Mouse (Mus musculus): Measurements from ENCODE around the gene Cmbl. TPM values are rescaled to one million over a fixed set of nuclear protein-coding genes. Genes with fewer than 3 reads are reported as not detected.

The Cmbl gene
- polyA plus RNA-seq, 1 experiment from 2014 or later: 17.3 TPM

- Histone ChIP-seq H3K27ac (no peak overlapping the region), H3K9me3 (no peaks in the 10 kb centered on the region), H3K4me1 (peaks cover 9% of the 10 kb centered on the region; the same call in 1 of the 2 replicates), H3K36me3 (no peaks in the 10 kb centered on the region), H3K9ac (no peak overlapping the region), H3K4me2 (no peak overlapping the region), H3K4me3 (replicated peaks) (no peak overlapping the region), H3K27me3 (replicated peaks) (no peaks in the 10 kb centered on the region)
- WGBS: 80% methylated on average over 2 of the region's 2 CpGs
- ATAC-seq (ENCODE audit: insufficient read depth, low FRiP score, low read depth): no peak
Measured at GRCm38 (mm10) chr15:31533529-31533928, 31.7 kb upstream of the Cmbl start.

- ATAC-seq (ENCODE audit: insufficient read depth, low FRiP score, low read depth): no peak
- Histone ChIP-seq H3K36me3 (no peaks in the 10 kb centered on the region), H3K4me2 (no peak overlapping the region), H3K9me3 (no peaks in the 10 kb centered on the region), H3K27ac (no peak overlapping the region), H3K27me3 (replicated peaks) (no peaks in the 10 kb centered on the region), H3K4me1 (0 out of 2 replicates have a peak, but pooled peaks cover 5% of the 10 kb centered on the region), H3K9ac (no peak overlapping the region), H3K4me3 (replicated peaks) (no peak overlapping the region)
- WGBS: 84% methylated on average over 7 of the region's 7 CpGs
Measured at GRCm38 (mm10) chr15:31534421-31535258, 30.5 kb upstream of the Cmbl start.

GRCm38 (mm10) chr15:31535259-31535855 lies 29.8 kb upstream of the Cmbl start:
- 30% methylated on average over 8 of the region's 8 CpGs for WGBS
- 0 out of 2 replicates have a peak, but pooled peaks cover 10% of the 10 kb centered on the region for H3K4me1 ChIP-seq
- no peak for ATAC-seq (ENCODE audit: insufficient read depth, low FRiP score, low read depth)
- no peak overlapping the region for H3K27ac ChIP-seq
- no peak overlapping the region for H3K9ac ChIP-seq
- H3K9me3 ChIP-seq: no peaks in the 10 kb centered on the region
- no peaks in the 10 kb centered on the region for H3K27me3 ChIP-seq (replicated peaks)
- no peak overlapping the region for H3K4me2 ChIP-seq
- no peak overlapping the region for H3K4me3 ChIP-seq (replicated peaks)
- no peaks in the 10 kb centered on the region for H3K36me3 ChIP-seq

DNA sequence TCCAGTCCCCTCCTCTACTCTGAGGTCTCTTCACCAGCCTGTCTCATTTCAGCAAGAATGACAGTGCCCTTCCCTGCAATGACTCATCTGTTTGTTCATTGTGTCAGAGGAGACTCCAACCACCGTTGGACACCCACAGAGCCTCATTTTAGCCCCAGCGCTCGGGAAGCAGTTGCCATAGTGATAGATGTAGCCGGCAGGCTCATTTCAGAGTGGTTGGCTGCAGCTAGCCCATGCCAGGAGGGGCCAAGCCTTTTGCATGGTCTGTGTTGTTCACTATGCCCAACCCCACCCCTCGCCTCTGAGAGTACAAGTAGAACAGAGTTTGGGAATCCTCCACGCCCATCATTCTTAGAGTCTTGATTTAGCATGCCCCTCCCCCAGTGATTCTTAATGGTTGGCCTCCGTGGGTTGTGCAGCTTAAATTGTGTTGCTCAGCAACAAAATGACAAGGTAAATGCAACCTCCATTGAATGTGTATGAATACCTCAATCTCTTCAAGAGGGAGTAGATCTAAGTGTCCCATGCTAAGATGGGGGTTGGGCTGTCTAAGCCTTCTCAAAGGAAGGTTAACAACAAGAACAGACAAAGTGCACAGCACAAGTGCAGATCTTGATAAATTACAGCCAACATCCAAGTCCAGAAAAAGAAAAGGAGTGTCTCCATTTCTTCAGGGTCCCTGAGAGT lies 29.0 kb upstream of the Cmbl start:
- Histone ChIP-seq H3K9ac (no peak overlapping the region), H3K27me3 (replicated peaks) (no peaks in the 10 kb centered on the region), H3K36me3 (no peaks in the 10 kb centered on the region), H3K9me3 (no peaks in the 10 kb centered on the region), H3K27ac (no peak overlapping the region), H3K4me2 (no peak overlapping the region), H3K4me1 (0 out of 2 replicates have a peak, but pooled peaks cover 10% of the 10 kb centered on the region), H3K4me3 (replicated peaks) (no peak overlapping the region)
- 20% methylated on average over 7 of the region's 7 CpGs for WGBS
- ATAC-seq (ENCODE audit: insufficient read depth, low FRiP score, low read depth): no peak

DNA sequence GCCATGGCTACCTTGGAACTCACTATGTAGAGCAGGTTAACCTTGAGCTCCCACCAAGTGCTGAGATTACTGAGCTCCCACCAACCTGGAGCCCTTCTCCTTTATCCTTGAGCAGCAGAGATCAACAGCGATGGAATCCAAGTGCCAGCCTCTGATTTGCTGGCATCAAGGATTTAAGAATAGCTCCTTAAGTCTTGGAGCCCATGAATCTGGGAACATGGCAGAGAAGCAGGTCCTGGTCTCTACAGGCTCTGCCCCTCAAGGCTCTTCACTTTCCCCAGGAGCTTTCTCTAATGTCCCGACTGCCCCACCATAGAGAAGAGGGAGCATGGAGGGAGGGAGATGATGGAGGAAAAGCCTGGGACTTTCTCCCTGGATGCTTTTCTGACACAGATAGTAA lies 27.5 kb upstream of the Cmbl start:
- H3K27ac ChIP-seq: no peak overlapping the region
- H3K36me3 ChIP-seq: no peaks in the 10 kb centered on the region
- H3K4me3 ChIP-seq (replicated peaks): no peak overlapping the region
- no peaks in the 10 kb centered on the region for H3K27me3 ChIP-seq (replicated peaks)
- H3K4me2 ChIP-seq: no peak overlapping the region
- ATAC-seq (ENCODE audit: insufficient read depth, low FRiP score, low read depth): no peak
- H3K9ac ChIP-seq: no peak overlapping the region
- no peaks in the 10 kb centered on the region for H3K9me3 ChIP-seq
- WGBS: 95% methylated on average over 2 of the region's 2 CpGs
- H3K4me1 ChIP-seq: peaks cover 16% of the 10 kb centered on the region; the same call in 1 of the 2 replicates

DNA sequence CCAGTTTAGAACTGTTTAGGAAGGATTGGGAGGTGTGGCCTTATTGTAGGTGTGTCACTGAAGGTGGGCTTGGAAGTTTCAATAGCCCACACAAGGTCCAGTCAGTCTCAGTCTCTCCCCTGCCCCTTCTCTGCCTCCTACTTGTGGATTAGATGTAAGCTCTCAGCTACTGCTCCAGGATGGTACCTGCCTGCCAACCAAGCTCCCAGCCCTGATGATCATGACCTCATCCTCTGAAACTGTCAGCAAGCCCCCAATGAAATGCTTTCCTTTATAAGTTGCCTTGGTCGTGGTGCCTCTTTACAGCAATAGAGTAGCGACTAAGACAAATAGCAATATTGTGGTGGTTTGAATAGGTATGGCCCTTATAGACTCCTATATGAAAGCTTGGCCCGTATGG lies 26.8 kb upstream of the Cmbl start:
- H3K27ac ChIP-seq: no peak overlapping the region
- H3K36me3 ChIP-seq: no peaks in the 10 kb centered on the region
- no peaks in the 10 kb centered on the region for H3K27me3 ChIP-seq (replicated peaks)
- no peak overlapping the region for H3K4me3 ChIP-seq (replicated peaks)
- no peak overlapping the region for H3K9ac ChIP-seq
- H3K4me2 ChIP-seq: no peak overlapping the region
- 88% methylated on average over 3 of the region's 3 CpGs for WGBS
- H3K4me1 ChIP-seq: peaks cover 19% of the 10 kb centered on the region
- H3K9me3 ChIP-seq: no peaks in the 10 kb centered on the region
- ATAC-seq (ENCODE audit: insufficient read depth, low FRiP score, low read depth): no peak

- 0 out of 2 replicates have a peak, but pooled peaks have one; percentile 56 for ATAC-seq (ENCODE audit: insufficient read depth, low FRiP score, low read depth)
- 46% methylated on average over 9 of the region's 9 CpGs for WGBS
- Histone ChIP-seq H3K9me3 (no peaks in the 10 kb centered on the region), H3K36me3 (no peaks in the 10 kb centered on the region), H3K4me2 (no peak overlapping the region), H3K27ac (peak overlapping the region; percentile 31; the same call in 1 of the 2 replicates), H3K4me1 (peaks cover 19% of the 10 kb centered on the region), H3K4me3 (replicated peaks) (no peak overlapping the region), H3K27me3 (replicated peaks) (no peaks in the 10 kb centered on the region), H3K9ac (no peak overlapping the region)
Measured at GRCm38 (mm10) chr15:31539643-31540512, 25.3 kb upstream of the Cmbl start.

- no peak overlapping the region for H3K4me2 ChIP-seq
- no peak overlapping the region for H3K9ac ChIP-seq
- WGBS: 44% methylated on average over 1 of the region's 1 CpGs
- H3K9me3 ChIP-seq: no peaks in the 10 kb centered on the region
- H3K36me3 ChIP-seq: no peaks in the 10 kb centered on the region
- peaks cover 19% of the 10 kb centered on the region for H3K4me1 ChIP-seq
- H3K27ac ChIP-seq: 0 out of 2 replicates have a peak overlapping the region, but pooled peaks have one; percentile 31
- H3K27me3 ChIP-seq (replicated peaks): no peaks in the 10 kb centered on the region
- H3K4me3 ChIP-seq (replicated peaks): no peak overlapping the region
- no peak for ATAC-seq (ENCODE audit: insufficient read depth, low FRiP score, low read depth)
Measured at GRCm38 (mm10) chr15:31540513-31540802, 24.7 kb upstream of the Cmbl start.

DNA sequence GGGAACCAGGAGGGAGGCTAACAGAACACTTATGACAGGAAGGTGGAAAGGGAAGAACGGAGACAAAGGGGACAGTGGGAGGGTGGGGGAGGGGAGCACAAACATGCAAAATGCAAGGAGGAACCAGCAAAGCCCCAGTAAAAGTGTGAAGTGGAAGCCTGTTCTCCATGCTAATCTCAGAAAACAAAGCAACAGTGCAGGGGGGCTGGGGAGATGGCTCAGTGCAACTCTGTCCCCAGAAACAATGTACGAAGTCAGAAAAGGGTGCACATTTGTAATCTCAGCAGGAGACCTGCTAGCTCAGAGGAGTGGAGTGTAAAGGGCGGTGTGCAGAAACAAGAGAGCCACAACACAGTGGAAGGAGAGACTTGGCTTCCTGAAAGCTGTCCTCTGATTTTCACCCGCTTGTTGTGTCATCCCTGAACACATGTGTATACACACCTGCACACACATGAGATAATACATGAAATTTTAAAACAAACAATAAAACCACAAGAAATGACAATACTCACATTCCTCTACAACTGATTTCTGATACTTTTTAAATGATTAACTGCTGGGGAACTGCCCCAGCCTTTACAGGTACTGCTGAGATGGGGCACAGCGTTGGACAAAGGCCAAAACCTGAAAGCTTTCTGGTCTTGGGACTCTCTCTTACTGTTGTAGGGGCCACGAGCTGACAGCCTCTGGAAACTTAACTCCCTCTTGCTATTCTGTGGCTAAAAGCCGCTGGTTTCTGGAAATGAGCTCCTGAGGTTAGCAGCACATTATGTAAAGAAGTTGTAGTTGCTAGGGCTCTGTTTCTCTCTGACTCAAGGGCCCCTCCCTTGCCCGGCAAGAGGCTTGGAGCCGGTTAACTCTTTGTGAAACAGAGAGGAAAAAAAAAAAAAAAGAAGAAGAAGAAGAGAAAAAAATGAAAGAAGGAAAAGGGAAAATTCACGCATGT lies 22.9 kb upstream of the Cmbl start:
- H3K9ac ChIP-seq: no peak overlapping the region
- H3K27me3 ChIP-seq (replicated peaks): no peaks in the 10 kb centered on the region
- H3K4me2 ChIP-seq: peak overlapping the region; percentile 11; the same call in 1 of the 2 replicates
- ATAC-seq (ENCODE audit: insufficient read depth, low FRiP score, low read depth): peak; percentile 27
- no peaks in the 10 kb centered on the region for H3K9me3 ChIP-seq
- peak overlapping the region; percentile 12; the same call in 1 of the 2 replicates for H3K27ac ChIP-seq
- no peak overlapping the region for H3K4me3 ChIP-seq (replicated peaks)
- no peaks in the 10 kb centered on the region for H3K36me3 ChIP-seq
- 15% methylated on average over 10 of the region's 10 CpGs for WGBS
- H3K4me1 ChIP-seq: peaks cover 14% of the 10 kb centered on the region

DNA sequence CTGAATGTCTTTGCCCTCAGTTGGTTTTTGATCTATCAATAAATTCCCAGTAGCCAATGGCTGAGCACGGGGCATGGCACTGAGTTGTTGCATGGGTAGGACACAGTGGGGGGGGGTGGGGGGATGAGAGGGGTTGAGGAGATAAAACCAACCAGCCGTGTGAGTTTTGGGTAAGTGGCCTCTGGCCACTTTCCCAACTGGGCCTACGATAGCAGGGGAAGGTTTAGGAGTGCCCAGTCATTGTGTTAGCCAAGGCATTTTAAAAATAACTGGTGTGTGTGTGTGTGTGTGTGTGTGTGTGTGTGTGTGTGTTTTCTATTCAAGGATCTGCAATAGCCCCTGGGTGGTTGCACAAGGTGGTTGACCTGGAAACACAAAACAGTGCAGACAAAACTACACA lies 21.9 kb upstream of the Cmbl start:
- Histone ChIP-seq H3K36me3 (no peaks in the 10 kb centered on the region), H3K4me2 (no peak overlapping the region), H3K4me1 (peaks cover 14% of the 10 kb centered on the region), H3K9me3 (no peaks in the 10 kb centered on the region), H3K27ac (no peak overlapping the region), H3K9ac (no peak overlapping the region), H3K27me3 (replicated peaks) (no peaks in the 10 kb centered on the region), H3K4me3 (replicated peaks) (no peak overlapping the region)
- no peak for ATAC-seq (ENCODE audit: insufficient read depth, low FRiP score, low read depth)
- WGBS: 18% methylated on average over 3 of the region's 3 CpGs

Measured in stomach, embryonic 15.5 days (tissue).